Mouse (Mus musculus): Measurements from ENCODE around the gene Hs1bp3. TPM values are rescaled to one million over a fixed set of nuclear protein-coding genes. Genes with fewer than 3 reads are reported as not detected.

The Hs1bp3 gene
- polyA plus RNA-seq, 1 experiment from 2014 or later = 21.4 TPM

GRCm38 (mm10) chr12:8377955-8378620, 64.9 kb downstream of the Hs1bp3 start:
- Histone ChIP-seq H3K27me3 (replicated peaks) (no peaks in the 10 kb centered on the region), H3K27ac (no peak overlapping the region), H3K36me3 (no peaks in the 10 kb centered on the region), H3K9me3 (no peaks in the 10 kb centered on the region), H3K9ac (no peak overlapping the region), H3K4me1 (replicated peaks) (peaks cover 12% of the 10 kb centered on the region), H3K4me3 (replicated peaks) (no peak overlapping the region), H3K4me2 (replicated peaks) (no peak overlapping the region)
- 78% methylated on average over 9 of the region's 9 CpGs for WGBS
- no peak for ATAC-seq

GRCm38 (mm10) chr12:8379795-8380521, 66.7 kb downstream of the Hs1bp3 start:
- H3K27me3 ChIP-seq (replicated peaks) = no peaks in the 10 kb centered on the region
- no peak overlapping the region for H3K27ac ChIP-seq
- no peaks in the 10 kb centered on the region for H3K36me3 ChIP-seq
- ATAC-seq = peak; percentile 63
- H3K9me3 ChIP-seq = no peaks in the 10 kb centered on the region
- WGBS = 40% methylated on average over 8 of the region's 8 CpGs
- H3K4me1 ChIP-seq (replicated peaks) = peaks cover 17% of the 10 kb centered on the region
- no peak overlapping the region for H3K4me3 ChIP-seq (replicated peaks)
- no peak overlapping the region for H3K4me2 ChIP-seq (replicated peaks)
- H3K9ac ChIP-seq = no peak overlapping the region

- no peaks in the 10 kb centered on the region for H3K36me3 ChIP-seq
- ATAC-seq = no peak
- no peaks in the 10 kb centered on the region for H3K27me3 ChIP-seq (replicated peaks)
- no peak overlapping the region for H3K9ac ChIP-seq
- H3K9me3 ChIP-seq = no peaks in the 10 kb centered on the region
- 72% methylated on average over 9 of the region's 9 CpGs for WGBS
- H3K4me2 ChIP-seq (replicated peaks) = no peak overlapping the region
- H3K4me1 ChIP-seq (replicated peaks) = peaks cover 17% of the 10 kb centered on the region
- no peak overlapping the region for H3K4me3 ChIP-seq (replicated peaks)
- no peak overlapping the region for H3K27ac ChIP-seq
Observed at GRCm38 (mm10) chr12:8380944-8381343, 67.7 kb downstream of the Hs1bp3 start.

- 59% methylated on average over 2 of the region's 2 CpGs for WGBS
- Histone ChIP-seq H3K4me1 (replicated peaks) (peaks cover 25% of the 10 kb centered on the region), H3K36me3 (no peaks in the 10 kb centered on the region), H3K9ac (no peak overlapping the region), H3K27me3 (replicated peaks) (no peaks in the 10 kb centered on the region), H3K4me3 (replicated peaks) (no peak overlapping the region), H3K4me2 (replicated peaks) (no peak overlapping the region), H3K27ac (no peak overlapping the region), H3K9me3 (no peaks in the 10 kb centered on the region)
- ATAC-seq = no peak
Observed at GRCm38 (mm10) chr12:8381940-8382339, 68.7 kb downstream of the Hs1bp3 start.

- no peaks in the 10 kb centered on the region for H3K9me3 ChIP-seq
- no peak overlapping the region for H3K4me2 ChIP-seq (replicated peaks)
- ATAC-seq = no peak
- H3K27ac ChIP-seq = no peak overlapping the region
- no peak overlapping the region for H3K9ac ChIP-seq
- no peaks in the 10 kb centered on the region for H3K36me3 ChIP-seq
- no peak overlapping the region for H3K4me3 ChIP-seq (replicated peaks)
- WGBS = 47% methylated on average over 6 of the region's 6 CpGs
- no peaks in the 10 kb centered on the region for H3K27me3 ChIP-seq (replicated peaks)
- H3K4me1 ChIP-seq (replicated peaks) = peaks cover 19% of the 10 kb centered on the region
Observed at GRCm38 (mm10) chr12:8383822-8384221, 70.6 kb downstream of the Hs1bp3 start.

GRCm38 (mm10) chr12:8386451-8387011, 73.3 kb downstream of the Hs1bp3 start:
- no peak overlapping the region for H3K9ac ChIP-seq
- H3K27ac ChIP-seq = peak overlapping the region; percentile 23
- H3K9me3 ChIP-seq = no peaks in the 10 kb centered on the region
- ATAC-seq = peak; percentile 83
- peaks cover 13% of the 10 kb centered on the region; the same call in 1 of the 2 replicates for H3K4me1 ChIP-seq (replicated peaks)
- 43% methylated on average over 6 of the region's 6 CpGs for WGBS
- H3K4me3 ChIP-seq (replicated peaks) = no peak overlapping the region
- no peaks in the 10 kb centered on the region for H3K36me3 ChIP-seq
- no peak overlapping the region for H3K4me2 ChIP-seq (replicated peaks)
- H3K27me3 ChIP-seq (replicated peaks) = no peaks in the 10 kb centered on the region

- 0 out of 2 replicates have a peak overlapping the region, but pooled peaks have one; percentile 0 for H3K27ac ChIP-seq
- H3K4me1 ChIP-seq (replicated peaks) = peaks cover 13% of the 10 kb centered on the region; the same call in 1 of the 2 replicates
- H3K27me3 ChIP-seq (replicated peaks) = no peaks in the 10 kb centered on the region
- H3K4me3 ChIP-seq (replicated peaks) = no peak overlapping the region
- 89% methylated on average over 1 of the region's 1 CpGs for WGBS
- no peak overlapping the region for H3K4me2 ChIP-seq (replicated peaks)
- ATAC-seq = no peak
- H3K9ac ChIP-seq = no peak overlapping the region
- no peaks in the 10 kb centered on the region for H3K9me3 ChIP-seq
- H3K36me3 ChIP-seq = no peaks in the 10 kb centered on the region
Observed at GRCm38 (mm10) chr12:8387281-8387680, 74.0 kb downstream of the Hs1bp3 start.

- Histone ChIP-seq H3K9ac (no peak overlapping the region), H3K4me1 (replicated peaks) (peaks cover 12% of the 10 kb centered on the region; the same call in 1 of the 2 replicates), H3K27ac (no peak overlapping the region), H3K4me3 (replicated peaks) (no peak overlapping the region), H3K4me2 (replicated peaks) (no peak overlapping the region), H3K9me3 (no peaks in the 10 kb centered on the region), H3K27me3 (replicated peaks) (no peaks in the 10 kb centered on the region), H3K36me3 (no peaks in the 10 kb centered on the region)
- ATAC-seq = no peak
- 91% methylated on average over 4 of the region's 4 CpGs for WGBS
Observed at GRCm38 (mm10) chr12:8388529-8389414, 75.5 kb downstream of the Hs1bp3 start.

GRCm38 (mm10) chr12:8393226-8393625, 80.0 kb downstream of the Hs1bp3 start:
- H3K27ac ChIP-seq = no peak overlapping the region
- no peak overlapping the region for H3K4me3 ChIP-seq (replicated peaks)
- no peak overlapping the region for H3K4me2 ChIP-seq (replicated peaks)
- no peak for ATAC-seq
- no peaks in the 10 kb centered on the region for H3K36me3 ChIP-seq
- H3K9ac ChIP-seq = no peak overlapping the region
- H3K27me3 ChIP-seq (replicated peaks) = no peaks in the 10 kb centered on the region
- 74% methylated on average over 5 of the region's 5 CpGs for WGBS
- H3K9me3 ChIP-seq = no peaks in the 10 kb centered on the region
- 0 out of 2 replicates have a peak, but pooled peaks cover 9% of the 10 kb centered on the region for H3K4me1 ChIP-seq (replicated peaks)

Other genes starting within 250 kb of the Hs1bp3 start
- 60.4 and 63.2 TPM in 2 replicates for gene Ldah, start 105.3 kb upstream of the Hs1bp3 start, polyA plus RNA-seq (2015; fragmentation: Nextera tagmentation; extraction: Ambion mirVana)
- not detected in 2 replicates for gene Gdf7, start 11.5 kb upstream of the Hs1bp3 start, polyA plus RNA-seq (2015; fragmentation: Nextera tagmentation; extraction: Ambion mirVana)
- 32.2 and 32.4 TPM in 2 replicates for gene Rhob, start 186.6 kb downstream of the Hs1bp3 start, polyA plus RNA-seq (2015; fragmentation: Nextera tagmentation; extraction: Ambion mirVana)